8 mouse cellular contexts compared by ENCODE assay signal in the genomic region with DNA sequence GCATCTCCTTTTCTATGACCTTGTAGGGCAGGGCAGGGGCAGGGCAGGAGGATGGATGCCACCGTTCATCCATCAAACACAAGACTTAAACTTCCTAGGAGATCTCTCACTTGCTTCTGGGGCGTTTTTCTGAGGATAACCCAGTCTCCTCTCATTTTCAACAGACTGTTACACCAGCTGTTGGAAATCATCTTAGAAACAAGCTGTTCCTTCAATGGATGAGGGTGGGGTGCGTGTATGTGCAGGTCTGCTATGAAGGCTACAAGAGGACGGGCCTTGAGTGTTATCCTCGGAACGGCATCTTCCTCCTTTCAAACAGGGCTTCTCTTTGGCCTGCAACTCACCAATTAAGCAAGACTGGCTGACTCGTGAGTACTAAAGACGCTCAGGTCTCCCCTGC. TPM values are rescaled to one million over a fixed set of nuclear protein-coding genes. Genes with fewer than 3 reads are reported as not detected.
DNase-seq lines count a peak whose midpoint lies in the region; ATAC-seq and TF ChIP-seq lines count a peak whose summit lies in the region.

No protein-coding gene starts in this region.

- peaks cover 49% of the 10 kb centered on the region for H3K4me1 ChIP-seq in hindbrain, embryonic 10.5 days (replicated peaks)
- H3K4me1 ChIP-seq in hindbrain, embryonic 11.5 days (replicated peaks; ENCODE audit: control insufficient read depth, insufficient read depth, low read length): 0 out of 2 replicates have a peak, but pooled peaks cover 2% of the 10 kb centered on the region
- peaks cover 60% of the 10 kb centered on the region for H3K4me1 ChIP-seq in bone marrow macrophage, adult 2 months (ENCODE audit: control insufficient read depth, insufficient read depth, low read length)
- H3K4me1 ChIP-seq in forebrain, embryonic 15.5 days: peaks cover 42% of the 10 kb centered on the region

- 86% methylated on average over 8 of the region's 8 CpGs for WGBS in hindbrain, embryonic 10.5 days
- 89% methylated on average over 8 of the region's 8 CpGs for WGBS in hindbrain, embryonic 11.5 days
- WGBS in forebrain, embryonic 15.5 days: 65% methylated on average over 8 of the region's 8 CpGs

- no peaks in the 10 kb centered on the region for H3K9me3 ChIP-seq in hindbrain, embryonic 10.5 days
- H3K9me3 ChIP-seq in hindbrain, embryonic 11.5 days (ENCODE audit: control insufficient read depth, low read length): no peaks in the 10 kb centered on the region
- H3K9me3 ChIP-seq in forebrain, embryonic 15.5 days: no peaks in the 10 kb centered on the region

- DNase-seq in hindbrain, embryonic 10.5 days (ENCODE audit: low spot score): no peak
- no peak for DNase-seq in hindbrain, embryonic 11.5 days (ENCODE audit: low spot score)
- DNase-seq in right cerebral cortex, postnatal 10 days (ENCODE audit: low spot score in 2 of 2): no peak
- DNase-seq in adrenal gland, adult 2 months: no peak
- no peak for DNase-seq in frontal cortex, postnatal 36 days (ENCODE audit: low spot score in 2 of 2)

- H3K27ac ChIP-seq in hindbrain, embryonic 10.5 days: 0 out of 2 replicates have a peak overlapping the region, but pooled peaks have one; percentile 47
- H3K27ac ChIP-seq in hindbrain, embryonic 11.5 days (ENCODE audit: low read depth, low read length): no peak overlapping the region
- H3K27ac ChIP-seq in bone marrow macrophage, adult 2 months (ENCODE audit: insufficient read depth, low read depth, low read length): peak overlapping the region; percentile 6; the same call in 1 of the 2 replicates
- peak overlapping the region; percentile 16; the same call in 1 of the 2 replicates for H3K27ac ChIP-seq in forebrain, embryonic 15.5 days (replicated peaks)

- H3K4me2 ChIP-seq in hindbrain, embryonic 11.5 days (replicated peaks; ENCODE audit: low read depth, low read length): no peak overlapping the region
- no peak overlapping the region for H3K4me2 ChIP-seq in forebrain, embryonic 15.5 days (replicated peaks)

- peaks cover 9% of the 10 kb centered on the region for H3K36me3 ChIP-seq in hindbrain, embryonic 10.5 days
- H3K36me3 ChIP-seq in hindbrain, embryonic 11.5 days (ENCODE audit: control insufficient read depth, insufficient read depth, low read length): no peaks in the 10 kb centered on the region
- H3K36me3 ChIP-seq in forebrain, embryonic 15.5 days: no peaks in the 10 kb centered on the region

- no peak for TF ChIP-seq CTCF in bone marrow macrophage, adult 2 months (IDR thresholded peaks at IDR 0.05; ENCODE audit: low read depth, low read length)

- no peaks in the 10 kb centered on the region for H3K27me3 ChIP-seq in hindbrain, embryonic 10.5 days (ENCODE audit: insufficient read depth, poor library complexity, severe bottlenecking)
- no peaks in the 10 kb centered on the region for H3K27me3 ChIP-seq in hindbrain, embryonic 11.5 days (ENCODE audit: control insufficient read depth, insufficient read depth, low read length)
- no peaks in the 10 kb centered on the region for H3K27me3 ChIP-seq in forebrain, embryonic 15.5 days

- ATAC-seq in hindbrain, embryonic 11.5 days (ENCODE audit: low FRiP score): no peak
- ATAC-seq in forebrain, embryonic 15.5 days (replicated peaks): no peak
- ATAC-seq in megakaryocyte, adult 5-6 weeks (ENCODE audit: poor library complexity, severe bottlenecking): peak; percentile 23; the same call in 1 of the 2 replicates

- H3K4me3 ChIP-seq in hindbrain, embryonic 10.5 days: no peak overlapping the region
- H3K4me3 ChIP-seq in hindbrain, embryonic 11.5 days (ENCODE audit: low read depth, low read length): no peak overlapping the region
- no peak overlapping the region for H3K4me3 ChIP-seq in bone marrow macrophage, adult 2 months (ENCODE audit: insufficient read depth, low read length)
- no peak overlapping the region for H3K4me3 ChIP-seq in forebrain, embryonic 15.5 days

- TF ChIP-seq POLR2A in bone marrow macrophage, adult 2 months (IDR thresholded peaks at IDR 0.05; ENCODE audit: borderline replicate concordance, low read depth, low read length): no peak

- H3K9ac ChIP-seq in hindbrain, embryonic 11.5 days (ENCODE audit: low read depth, low read length): no peak overlapping the region
- no peak overlapping the region for H3K9ac ChIP-seq in forebrain, embryonic 15.5 days (replicated peaks)

RNA-seq across cellular contexts. Expression of gene B4galt5, which starts 34.5 kb away (rescaled TPM):
- polyA plus RNA-seq in hindbrain, embryonic 10.5 days (2016; fragmentation: Nextera tagmentation; extraction: Ambion mirVana): 8.4 and 10.6 TPM in 2 replicates
- polyA plus RNA-seq in hindbrain, embryonic 11.5 days (2014; fragmentation: Nextera tagmentation; extraction: Ambion mirVana): 15.3 and 19.2 TPM in 2 replicates
- polyA plus RNA-seq in bone marrow macrophage, adult 2 months (2012; ENCODE audit: insufficient read depth, insufficient read length, missing spikeins): 57.1 and 69.9 TPM in 2 replicates
- 15.2 and 18.8 TPM in 2 replicates for polyA plus RNA-seq in forebrain, embryonic 15.5 days (2015; fragmentation: Nextera tagmentation; extraction: Ambion mirVana)
- total RNA-seq in megakaryocyte, adult 5-6 weeks (2015): 62.5 and 80.6 TPM in 2 replicates
- total RNA-seq in megakaryocyte, adult 5-6 weeks (2017): 52.4 and 67.3 TPM in 2 replicates
- 100 to 1,000 TPM in 1 of 2 experiments, 10 to 100 TPM in 1; 92.7 to 113 TPM for total RNA-seq in adrenal gland, adult 2 months (2021)
- polyA plus RNA-seq in adrenal gland, adult 2 months (2012; rRNA removed): 43.9 and 47.6 TPM in 2 replicates
